Mouse (Mus musculus) lung, embryonic 14.5 days (tissue): ENCODE results near the gene Gps2. TPM values are rescaled to one million over a fixed set of nuclear protein-coding genes. Genes with fewer than 3 reads are reported as not detected.
"Not testable (repeated sequence)": the region's sequence is repeated elsewhere in the genome, so short reads cannot be mapped to it uniquely, and the experiment has no call there.

Experiments
- ATAC-seq: fragments of 200-750 bp; cut with Nextera tagmentation; 2 replicates; pipeline ENCODE4 v1.8.0; 2017; ENCODE audit warnings: mild to moderate bottlenecking, moderate TSS enrichment, moderate library complexity; ENCODE audit not compliant: insufficient read depth
- DNase-seq: peaks from one replicate; pipeline ENCODE4 v3.0.0-alpha.2; 2015
- H3K27ac ChIP-seq: fragments of 300-500 bp; sonication (generic); 2 replicates; pipeline ENCODE4 v1.5.1; 2014; ENCODE audit warnings: low read depth, mild to moderate bottlenecking, moderate library complexity
- H3K27me3 ChIP-seq: fragments of 300-500 bp; sonication (generic); 2 replicates; pipeline ENCODE4 v1.6.1; 2014; ENCODE audit warnings: low read length, control low read depth; ENCODE audit not compliant: insufficient read depth
- H3K36me3 ChIP-seq: fragments of 300-500 bp; sonication (generic); 2 replicates; pipeline ENCODE4 v1.6.1; 2014; ENCODE audit warnings: control low read depth; ENCODE audit not compliant: insufficient read depth
- H3K4me1 ChIP-seq: fragments of 300-500 bp; sonication (generic); 2 replicates; pipeline ENCODE4 v1.6.1; 2014; ENCODE audit warnings: antibody characterized with exemption, control low read depth; ENCODE audit not compliant: insufficient read depth
- H3K4me2 ChIP-seq: fragments of 300-500 bp; sonication (generic); 2 replicates; pipeline ENCODE4 v1.6.1; 2014; ENCODE audit warnings: mild to moderate bottlenecking
- H3K4me3 ChIP-seq: fragments of 300-500 bp; sonication (generic); 2 replicates; pipeline ENCODE4 v1.5.1; 2014; ENCODE audit warnings: low read depth, low read length
- H3K9ac ChIP-seq: fragments of 300-500 bp; sonication (generic); 2 replicates; pipeline ENCODE4 v1.6.1; 2014
- H3K9me3 ChIP-seq: fragments of 300-500 bp; sonication (generic); 2 replicates; pipeline ENCODE4 v1.6.1; 2016; ENCODE audit warnings: low read depth, low read length, control low read depth
- CTCF ChIP-seq: IDR thresholded peaks from 2 replicates; pipeline ENCODE4 v1.5.1; 2016; ENCODE audit warnings: antibody characterized with exemption, low read depth
- WGBS: fragments of 180-500 bp; shearing (Covaris S2); extraction: QIAGEN DNeasy Blood & Tissue Kit; methylation state at CpG from one replicate; pipeline ENCODE4 v1.1.7; 2014; 5-methylcytosine and 5-hydroxymethylcytosine counted together
- polyA plus RNA-seq: library from polyadenylated mRNA; unstranded; fragments of >200 nt; fragmentation: Nextera tagmentation; extraction: Ambion mirVana; gene quantifications from 2 replicates; pipeline ENCODE4 v1.2.1, GENCODE M21; 2014

Gene Gps2
- polyA plus RNA-seq, 1 experiment from 2014 or later: 78.6 TPM

GRCm38 (mm10) chr11:69922012-69922756, 8.5 kb downstream of the Gps2 start:
- H3K27me3 ChIP-seq: no peaks in the 10 kb centered on the region
- H3K4me1 ChIP-seq: peaks cover 4% of the 10 kb centered on the region; the same call in 1 of the 2 replicates
- WGBS: 1% methylated on average over 12 of the region's 12 CpGs
- DNase-seq: no peak
- H3K36me3 ChIP-seq: peaks cover 24% of the 10 kb centered on the region
- peak overlapping the region; percentile 97 for H3K4me3 ChIP-seq
- peak overlapping the region; percentile 97 for H3K27ac ChIP-seq
- H3K9me3 ChIP-seq: no peaks in the 10 kb centered on the region
- H3K9ac ChIP-seq: peak overlapping the region; percentile 59
- peak overlapping the region; percentile 67 for H3K4me2 ChIP-seq
- no peak; the same call in 1 of the 2 replicates for TF ChIP-seq CTCF
- no peak for ATAC-seq

DNA sequence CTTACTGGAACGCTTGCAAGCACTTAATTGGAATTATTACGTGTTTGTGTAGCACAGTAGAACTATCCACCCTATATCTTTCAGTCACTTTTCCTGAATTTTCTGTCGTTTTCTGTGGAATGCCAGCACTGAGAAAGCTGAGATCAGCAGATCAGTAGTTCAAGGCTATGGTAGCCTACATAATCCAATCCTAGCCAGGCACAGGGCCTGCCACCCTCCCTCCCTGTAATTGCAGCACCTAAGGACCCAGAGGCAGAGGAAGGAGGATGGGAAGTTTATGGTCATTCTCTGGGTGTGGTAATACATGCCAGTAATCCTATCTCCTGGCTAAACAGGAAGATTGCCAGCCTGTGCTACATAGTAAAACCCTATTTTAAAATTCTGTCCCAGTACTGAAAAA, 9.1 kb downstream of the Gps2 start:
- no peaks in the 10 kb centered on the region for H3K27me3 ChIP-seq
- H3K9ac ChIP-seq: peak overlapping the region; percentile 13
- H3K27ac ChIP-seq: 0 out of 2 replicates have a peak overlapping the region, but pooled peaks have one; percentile 21
- H3K9me3 ChIP-seq: no peaks in the 10 kb centered on the region
- H3K4me1 ChIP-seq: peaks cover 4% of the 10 kb centered on the region; the same call in 1 of the 2 replicates
- ATAC-seq (no peak), DNase-seq (no peak)
- H3K4me3 ChIP-seq: peak overlapping the region; percentile 97; the same call in 1 of the 2 replicates
- 55% methylated on average over 3 of the region's 3 CpGs for WGBS
- no peak for TF ChIP-seq CTCF
- H3K36me3 ChIP-seq: peaks cover 18% of the 10 kb centered on the region
- peak overlapping the region; percentile 67 for H3K4me2 ChIP-seq

- Histone ChIP-seq H3K4me2 (no peak overlapping the region), H3K9me3 (no peaks in the 10 kb centered on the region), H3K4me3 (no peak overlapping the region), H3K27ac (no peak overlapping the region), H3K9ac (no peak overlapping the region), H3K36me3 (no peaks in the 10 kb centered on the region), H3K4me1 (no peaks in the 10 kb centered on the region), H3K27me3 (no peaks in the 10 kb centered on the region)
- DNase-seq: no peak
- no peak for TF ChIP-seq CTCF
- ATAC-seq: no peak
- 92% methylated on average over 2 of the region's 2 CpGs for WGBS
Observed at GRCm38 (mm10) chr11:69927501-69927900, 13.8 kb downstream of the Gps2 start.

GRCm38 (mm10) chr11:69929712-69930111, 16.0 kb downstream of the Gps2 start:
- H3K4me3 ChIP-seq: no peak overlapping the region
- no peaks in the 10 kb centered on the region; the same call in 1 of the 2 replicates for H3K4me1 ChIP-seq
- WGBS: 19% methylated on average over 4 of the region's 4 CpGs
- H3K9me3 ChIP-seq: no peaks in the 10 kb centered on the region
- no peak for DNase-seq
- no peaks in the 10 kb centered on the region for H3K36me3 ChIP-seq
- no peak for ATAC-seq
- no peak overlapping the region for H3K27ac ChIP-seq
- H3K4me2 ChIP-seq: no peak overlapping the region
- TF ChIP-seq CTCF: no peak
- no peak overlapping the region for H3K9ac ChIP-seq
- H3K27me3 ChIP-seq: peaks cover 1% of the 10 kb centered on the region; the same call in 1 of the 2 replicates

GRCm38 (mm10) chr11:69930176-69930575, 16.5 kb downstream of the Gps2 start:
- H3K4me3 ChIP-seq, H3K9ac ChIP-seq, ATAC-seq, H3K4me2 ChIP-seq, DNase-seq, H3K4me1 ChIP-seq, H3K9me3 ChIP-seq, H3K36me3 ChIP-seq, H3K27me3 ChIP-seq, H3K27ac ChIP-seq: not testable (repeated sequence)
- WGBS: 83% methylated on average over 8 of the region's 8 CpGs

- no peak for TF ChIP-seq CTCF
- Histone ChIP-seq H3K4me3 (no peak overlapping the region), H3K27me3 (peaks cover 15% of the 10 kb centered on the region), H3K4me1 (peaks cover 2% of the 10 kb centered on the region; the same call in 1 of the 2 replicates), H3K27ac (no peak overlapping the region), H3K36me3 (no peaks in the 10 kb centered on the region), H3K9me3 (no peaks in the 10 kb centered on the region), H3K9ac (no peak overlapping the region), H3K4me2 (no peak overlapping the region)
- DNase-seq (no peak), ATAC-seq (no peak)
- 67% methylated on average over 3 of the region's 3 CpGs for WGBS
Observed at GRCm38 (mm10) chr11:69930967-69931537, 17.4 kb downstream of the Gps2 start.

DNA sequence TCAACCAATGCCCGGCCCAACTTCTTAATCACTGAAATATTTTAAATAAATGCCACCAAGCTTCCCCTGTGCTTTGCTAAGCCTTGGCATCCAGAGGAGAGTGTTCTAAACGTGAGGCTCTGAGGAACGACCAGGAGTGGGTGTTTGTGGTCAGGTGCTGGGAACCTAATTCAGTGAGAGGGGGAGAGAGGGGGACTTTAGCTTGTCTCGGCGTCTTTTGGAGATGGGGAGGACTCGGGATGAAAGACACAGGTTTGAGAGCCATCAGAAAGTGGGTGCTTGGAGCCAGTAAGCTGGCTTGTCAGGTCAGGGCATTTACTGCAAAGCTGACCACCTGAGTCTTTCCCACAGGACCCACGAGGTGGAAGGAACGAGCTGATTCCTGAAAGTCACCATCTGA, 18.1 kb downstream of the Gps2 start:
- Histone ChIP-seq H3K9ac (no peak overlapping the region), H3K4me3 (no peak overlapping the region), H3K4me1 (peaks cover 6% of the 10 kb centered on the region; the same call in 1 of the 2 replicates), H3K9me3 (no peaks in the 10 kb centered on the region), H3K27ac (no peak overlapping the region), H3K36me3 (no peaks in the 10 kb centered on the region), H3K27me3 (peaks cover 20% of the 10 kb centered on the region), H3K4me2 (no peak overlapping the region)
- no peak for TF ChIP-seq CTCF
- 64% methylated on average over 8 of the region's 8 CpGs for WGBS
- ATAC-seq: no peak
- DNase-seq: no peak
